Mouse (Mus musculus) megakaryocyte, embryonic 14.5 days (primary cell): Measurements from ENCODE around the gene Usp39. TPM values are rescaled to one million over a fixed set of nuclear protein-coding genes. Genes with fewer than 3 reads are reported as not detected.
A peak's percentile ranks its signal among the peaks of the same experiment; 100 is the strongest.

Source experiments
- H3K27me3 ChIP-seq: replicated peaks from 2 replicates; pipeline ENCODE3; 2012; ENCODE audit warnings: inconsistent platforms
- H3K36me3 ChIP-seq: replicated peaks from 2 replicates; pipeline ENCODE3; 2012; ENCODE audit warnings: low read length, inconsistent platforms, mixed read lengths
- H3K4me1 ChIP-seq: 2 replicates; pipeline ENCODE4 v1.6.1; 2012; ENCODE audit warnings: inconsistent platforms
- H3K4me3 ChIP-seq: replicated peaks from 2 replicates; pipeline ENCODE3; 2012; ENCODE audit warnings: moderate library complexity, mild to moderate bottlenecking, inconsistent platforms
- H3K9me3 ChIP-seq: 2 replicates; pipeline ENCODE4 v1.6.1; 2012; ENCODE audit warnings: inconsistent platforms
- FLI1 ChIP-seq: IDR thresholded peaks from 2 replicates; pipeline ENCODE4 v1.6.1; 2012; ENCODE audit warnings: low read length, inconsistent platforms, mixed read lengths
- GATA1 ChIP-seq: IDR thresholded peaks from 3 replicates; pipeline ENCODE4 v1.6.1; 2012; ENCODE audit warnings: mixed read lengths, low read length, inconsistent platforms, borderline replicate concordance
- polyA plus RNA-seq: library from polyadenylated mRNA; stranded (reverse); fragments of >175 nt; gene quantifications from 2 replicates; pipeline ENCODE4 v1.2.3, GENCODE M21; 2012; ENCODE audit warnings: low replicate concordance; ENCODE audit not compliant: insufficient read depth

Gene Usp39
- polyA plus RNA-seq, 1 experiment, result 27.8 TPM

- Histone ChIP-seq H3K4me1 (peaks cover 97% of the 10 kb centered on the region), H3K9me3 (no peaks in the 10 kb centered on the region), H3K36me3 (peaks cover 6% of the 10 kb centered on the region), H3K27me3 (no peaks in the 10 kb centered on the region), H3K4me3 (no peak overlapping the region)
- TF ChIP-seq FLI1 (no peak), GATA1 (no peak)
These were observed 64.5 kb downstream of the Usp39 start for GRCm38 (mm10) chr6:72280410-72280998.

DNA sequence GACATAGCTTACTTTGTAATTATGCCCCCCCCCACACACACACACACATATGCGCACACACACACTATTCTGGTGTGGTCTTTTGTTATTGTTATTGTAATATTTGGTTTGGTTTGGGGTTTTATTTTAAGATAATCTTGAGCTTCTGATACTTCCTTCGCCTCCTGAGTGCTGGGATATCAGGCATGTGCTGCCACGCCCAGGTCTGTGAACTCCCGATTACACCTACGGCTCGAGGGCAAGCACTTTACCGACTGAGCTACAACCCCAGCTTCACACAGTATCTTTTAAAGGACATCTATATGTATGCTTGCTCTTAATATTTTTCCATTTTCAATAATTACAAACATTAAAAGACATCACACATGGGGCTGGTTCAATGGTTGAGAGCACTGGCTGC, 65.5 kb downstream of the Usp39 start:
- Histone ChIP-seq H3K4me3 (no peak overlapping the region), H3K27me3 (no peaks in the 10 kb centered on the region), H3K36me3 (peaks cover 9% of the 10 kb centered on the region), H3K9me3 (no peaks in the 10 kb centered on the region), H3K4me1 (peaks cover 97% of the 10 kb centered on the region)
- no peak for TF ChIP-seq GATA1
- no peak for TF ChIP-seq FLI1

DNA sequence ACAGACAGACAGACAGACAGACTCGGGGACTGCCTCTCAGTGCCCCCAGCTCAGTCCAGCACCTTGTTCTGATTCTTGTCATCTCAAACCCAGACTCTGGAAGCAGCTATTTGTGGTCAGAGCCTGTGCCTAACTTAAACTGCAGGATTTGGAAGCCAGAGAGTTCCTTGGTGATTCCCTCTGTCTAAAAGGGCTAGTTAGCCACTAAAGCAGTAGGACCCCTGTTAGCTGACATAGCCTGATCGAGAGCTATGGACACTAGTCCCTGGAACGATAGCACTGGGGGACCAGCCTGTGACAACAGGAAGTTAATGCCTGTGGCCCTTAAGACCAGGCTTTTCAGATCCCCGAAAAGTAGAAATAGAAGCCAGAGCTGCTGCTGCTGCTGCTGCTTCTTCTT, 66.1 kb downstream of the Usp39 start:
- Histone ChIP-seq H3K36me3 (peaks cover 9% of the 10 kb centered on the region), H3K4me3 (peak overlapping the region; percentile 79), H3K27me3 (no peaks in the 10 kb centered on the region), H3K4me1 (peaks cover 97% of the 10 kb centered on the region), H3K9me3 (no peaks in the 10 kb centered on the region)
- TF ChIP-seq FLI1 (no peak), GATA1 (no peak)

- TF ChIP-seq GATA1 (peak; percentile 86), FLI1 (no peak)
- H3K27me3 ChIP-seq, result no peaks in the 10 kb centered on the region
- H3K4me1 ChIP-seq, result peaks cover 100% of the 10 kb centered on the region
- H3K4me3 ChIP-seq, result peak overlapping the region; percentile 90
- peaks cover 9% of the 10 kb centered on the region for H3K36me3 ChIP-seq
- H3K9me3 ChIP-seq, result no peaks in the 10 kb centered on the region
These were observed 67.3 kb downstream of the Usp39 start for GRCm38 (mm10) chr6:72277508-72278166.

GRCm38 (mm10) chr6:72276972-72277441, 68.0 kb downstream of the Usp39 start:
- peak overlapping the region; percentile 90 for H3K4me3 ChIP-seq
- TF ChIP-seq GATA1, result no peak
- no peaks in the 10 kb centered on the region for H3K9me3 ChIP-seq
- peaks cover 100% of the 10 kb centered on the region for H3K4me1 ChIP-seq
- H3K27me3 ChIP-seq, result no peaks in the 10 kb centered on the region
- peaks cover 9% of the 10 kb centered on the region for H3K36me3 ChIP-seq

- Histone ChIP-seq H3K36me3 (peaks cover 16% of the 10 kb centered on the region), H3K4me1 (peaks cover 100% of the 10 kb centered on the region), H3K27me3 (no peaks in the 10 kb centered on the region), H3K9me3 (no peaks in the 10 kb centered on the region), H3K4me3 (peak overlapping the region; percentile 90)
- TF ChIP-seq FLI1, result no peak
- no peak for TF ChIP-seq GATA1
These were observed 68.8 kb downstream of the Usp39 start for GRCm38 (mm10) chr6:72276141-72276540.

DNA sequence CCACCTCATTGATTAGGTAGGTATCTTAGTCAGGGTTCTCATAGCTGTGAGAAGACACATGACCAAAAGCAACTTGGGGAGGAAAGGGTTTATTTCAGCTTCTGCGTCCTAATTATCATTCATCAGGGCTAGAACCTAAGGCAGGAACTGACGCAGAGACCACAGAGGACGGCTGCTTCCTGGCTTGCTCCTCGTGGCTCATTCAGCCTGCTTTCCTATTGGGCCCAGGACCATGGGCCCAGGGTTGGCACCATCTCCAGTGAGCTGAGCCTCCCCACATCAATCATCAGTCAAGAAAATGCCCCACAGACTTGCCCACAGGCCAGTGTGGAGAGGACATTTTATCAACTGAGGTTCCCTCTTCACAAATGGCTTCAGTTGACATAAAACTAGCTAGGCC, 69.5 kb downstream of the Usp39 start:
- H3K27me3 ChIP-seq, result no peaks in the 10 kb centered on the region

GRCm38 (mm10) chr6:72273153-72273552, 71.8 kb downstream of the Usp39 start:
- Histone ChIP-seq H3K4me1 (peaks cover 100% of the 10 kb centered on the region), H3K36me3 (peaks cover 16% of the 10 kb centered on the region), H3K9me3 (no peaks in the 10 kb centered on the region), H3K4me3 (no peak overlapping the region), H3K27me3 (no peaks in the 10 kb centered on the region)
- no peak for TF ChIP-seq FLI1
- no peak for TF ChIP-seq GATA1

More for the DNA sequence above, 69.5 kb downstream of the Usp39 start:
- H3K9me3 ChIP-seq, result no peaks in the 10 kb centered on the region
- H3K36me3 ChIP-seq, result peaks cover 16% of the 10 kb centered on the region
- H3K4me1 ChIP-seq, result peaks cover 100% of the 10 kb centered on the region
- no peak for TF ChIP-seq GATA1
- peak; percentile 29; the same call in 1 of the 2 replicates for TF ChIP-seq FLI1
- no peak overlapping the region for H3K4me3 ChIP-seq

DNA sequence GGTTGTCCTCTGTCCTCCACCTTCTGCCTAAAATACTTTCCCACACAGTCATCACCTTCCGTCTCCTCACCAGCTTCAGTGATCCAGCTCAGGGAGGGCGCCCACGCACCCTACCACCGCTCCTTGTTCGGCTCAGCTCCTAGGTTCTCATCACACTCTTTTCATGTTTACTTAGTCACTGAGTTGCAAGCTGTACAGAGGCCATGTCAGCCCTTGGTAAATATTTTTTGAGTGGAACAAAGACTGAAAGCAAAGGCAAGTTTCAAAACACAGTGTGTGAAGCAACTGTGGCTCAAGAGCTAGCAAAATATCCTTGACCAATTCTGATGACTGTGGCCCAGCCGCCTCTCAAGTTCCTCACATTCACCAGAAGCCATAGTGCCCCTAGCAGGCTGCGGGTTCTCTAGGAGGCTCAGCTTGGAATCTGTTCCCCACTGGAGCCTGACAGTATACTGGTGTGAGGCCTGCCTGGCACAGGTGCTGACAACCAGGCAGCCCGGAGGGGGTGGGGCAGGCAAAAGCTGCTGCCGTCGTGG, 72.8 kb downstream of the Usp39 start:
- TF ChIP-seq FLI1, result no peak
- TF ChIP-seq GATA1, result no peak
- Histone ChIP-seq H3K27me3 (no peaks in the 10 kb centered on the region), H3K4me1 (peaks cover 100% of the 10 kb centered on the region), H3K36me3 (peaks cover 16% of the 10 kb centered on the region), H3K4me3 (no peak overlapping the region), H3K9me3 (no peaks in the 10 kb centered on the region)

- no peaks in the 10 kb centered on the region for H3K27me3 ChIP-seq
- TF ChIP-seq GATA1 (no peak), FLI1 (no peak)
- H3K4me3 ChIP-seq, result peak overlapping the region; percentile 16
- H3K9me3 ChIP-seq, result no peaks in the 10 kb centered on the region
- peaks cover 100% of the 10 kb centered on the region for H3K4me1 ChIP-seq
- peaks cover 10% of the 10 kb centered on the region for H3K36me3 ChIP-seq
These were observed 73.9 kb downstream of the Usp39 start for GRCm38 (mm10) chr6:72270952-72271519.
